Mouse (Mus musculus): ENCODE data around the gene Ints1. TPM values are rescaled to one million over a fixed set of nuclear protein-coding genes. Genes with fewer than 3 reads are reported as not detected.

The Ints1 gene
- polyA plus RNA-seq, 1 experiment, result 12.9 TPM

- TF ChIP-seq TAL1 (IDR thresholded peaks at IDR 0.05; ENCODE audit: low read length), result no peak
- no peak for TF ChIP-seq GATA1 (IDR thresholded peaks at IDR 0.05; ENCODE audit: low read length)
- Histone ChIP-seq H3K4me1 (ENCODE audit: control insufficient read depth) (peaks cover 35% of the 10 kb centered on the region), H3K9me3 (ENCODE audit: control insufficient read depth, low read length) (no peaks in the 10 kb centered on the region), H3K4me3 (replicated peaks) (no peak overlapping the region), H3K36me3 (ENCODE audit: control insufficient read depth) (peaks cover 97% of the 10 kb centered on the region), H3K27me3 (ENCODE audit: control insufficient read depth) (no peaks in the 10 kb centered on the region)
These were observed 56.9 kb downstream of the Ints1 start for GRCm38 (mm10) chr5:139718540-139718939.

GRCm38 (mm10) chr5:139717723-139718122, 57.8 kb downstream of the Ints1 start:
- Histone ChIP-seq H3K4me1 (ENCODE audit: control insufficient read depth) (peaks cover 27% of the 10 kb centered on the region), H3K9me3 (ENCODE audit: control insufficient read depth, low read length) (no peaks in the 10 kb centered on the region), H3K36me3 (ENCODE audit: control insufficient read depth) (peaks cover 97% of the 10 kb centered on the region), H3K27me3 (ENCODE audit: control insufficient read depth) (no peaks in the 10 kb centered on the region), H3K4me3 (replicated peaks) (no peak overlapping the region)
- TF ChIP-seq GATA1 (IDR thresholded peaks at IDR 0.05; ENCODE audit: low read length) (no peak), TAL1 (IDR thresholded peaks at IDR 0.05; ENCODE audit: low read length) (no peak)

GRCm38 (mm10) chr5:139706496-139706895, 69.0 kb downstream of the Ints1 start:
- H3K9me3 ChIP-seq (ENCODE audit: control insufficient read depth, low read length), result peaks cover 7% of the 10 kb centered on the region
- no peak for TF ChIP-seq TAL1 (IDR thresholded peaks at IDR 0.05; ENCODE audit: low read length)
- no peak for TF ChIP-seq GATA1 (IDR thresholded peaks at IDR 0.05; ENCODE audit: low read length)
- H3K27me3 ChIP-seq (ENCODE audit: control insufficient read depth), result no peaks in the 10 kb centered on the region
- no peak overlapping the region for H3K4me3 ChIP-seq (replicated peaks)
- H3K4me1 ChIP-seq (ENCODE audit: control insufficient read depth), result peaks cover 14% of the 10 kb centered on the region
- peaks cover 74% of the 10 kb centered on the region for H3K36me3 ChIP-seq (ENCODE audit: control insufficient read depth)

- Histone ChIP-seq H3K4me1 (ENCODE audit: control insufficient read depth) (peaks cover 14% of the 10 kb centered on the region), H3K36me3 (ENCODE audit: control insufficient read depth) (peaks cover 39% of the 10 kb centered on the region), H3K27me3 (ENCODE audit: control insufficient read depth) (no peaks in the 10 kb centered on the region), H3K9me3 (ENCODE audit: control insufficient read depth, low read length) (no peaks in the 10 kb centered on the region), H3K4me3 (replicated peaks) (no peak overlapping the region)
- TF ChIP-seq TAL1 (IDR thresholded peaks at IDR 0.05; ENCODE audit: low read length), result no peak
These were observed 72.6 kb downstream of the Ints1 start for GRCm38 (mm10) chr5:139702905-139703304.

GRCm38 (mm10) chr5:139702236-139702635, 73.2 kb downstream of the Ints1 start:
- H3K4me1 ChIP-seq (ENCODE audit: control insufficient read depth), result peaks cover 14% of the 10 kb centered on the region
- TF ChIP-seq GATA1 (IDR thresholded peaks at IDR 0.05; ENCODE audit: low read length) (no peak), TAL1 (IDR thresholded peaks at IDR 0.05; ENCODE audit: low read length) (no peak)
- H3K9me3 ChIP-seq (ENCODE audit: control insufficient read depth, low read length), result no peaks in the 10 kb centered on the region; the same call in 1 of the 2 replicates
- H3K27me3 ChIP-seq (ENCODE audit: control insufficient read depth), result no peaks in the 10 kb centered on the region
- H3K36me3 ChIP-seq (ENCODE audit: control insufficient read depth), result peaks cover 32% of the 10 kb centered on the region
- H3K4me3 ChIP-seq (replicated peaks), result no peak overlapping the region

Other genes with a start within 250 kb of the Ints1 start
- not detected in 2 replicates for gene Uncx, start 232.2 kb downstream of the Ints1 start, polyA plus RNA-seq (2012)
- gene Micall2, start 39.3 kb downstream of the Ints1 start, polyA plus RNA-seq (2012), result 24.6 and 34.4 TPM in 2 replicates
- 20.0 and 22.5 TPM in 2 replicates for gene Mafk, start 15.8 kb upstream of the Ints1 start, polyA plus RNA-seq (2012)
- 36.6 and 77.7 TPM in 2 replicates for gene Tmem184a, start 44.2 kb upstream of the Ints1 start, polyA plus RNA-seq (2012)
- not detected in 2 replicates for gene Gm26938, start 50.7 kb upstream of the Ints1 start, polyA plus RNA-seq (2012)
- 2.7 TPM in 2 replicates for gene Psmg3, start 51.2 kb upstream of the Ints1 start, polyA plus RNA-seq (2012)
- not detected in 2 replicates for gene Elfn1, start 132.3 kb upstream of the Ints1 start, polyA plus RNA-seq (2012)

All from erythroblast, embryonic 14.5 days (primary cell).